Mouse (Mus musculus) monocyte, adult 5-6 weeks (primary cell): ENCODE data around the gene Rtf2. TPM values are rescaled to one million over a fixed set of nuclear protein-coding genes. Genes with fewer than 3 reads are reported as not detected.

ENCODE experiments used
- ATAC-seq: fragments of 153-309, 156-312 bp; replicated peaks from 2 replicates; pipeline ENCODE4 v1.8.0; 2017; ENCODE audit warnings: mild to moderate bottlenecking; ENCODE audit not compliant: low TSS enrichment, insufficient number of reproducible peaks, severe bottlenecking, poor library complexity, low FRiP score
- total RNA-seq: library from RNA; stranded (forward); fragments of 200-1000, 200-491, 200-594 nt; gene quantifications from 3 replicates; pipeline ENCODE4 v1.2.3, GENCODE M21; 2017

Gene Rtf2
- 190 to 207 TPM (median 193 TPM) in 3 replicates for total RNA-seq

DNA sequence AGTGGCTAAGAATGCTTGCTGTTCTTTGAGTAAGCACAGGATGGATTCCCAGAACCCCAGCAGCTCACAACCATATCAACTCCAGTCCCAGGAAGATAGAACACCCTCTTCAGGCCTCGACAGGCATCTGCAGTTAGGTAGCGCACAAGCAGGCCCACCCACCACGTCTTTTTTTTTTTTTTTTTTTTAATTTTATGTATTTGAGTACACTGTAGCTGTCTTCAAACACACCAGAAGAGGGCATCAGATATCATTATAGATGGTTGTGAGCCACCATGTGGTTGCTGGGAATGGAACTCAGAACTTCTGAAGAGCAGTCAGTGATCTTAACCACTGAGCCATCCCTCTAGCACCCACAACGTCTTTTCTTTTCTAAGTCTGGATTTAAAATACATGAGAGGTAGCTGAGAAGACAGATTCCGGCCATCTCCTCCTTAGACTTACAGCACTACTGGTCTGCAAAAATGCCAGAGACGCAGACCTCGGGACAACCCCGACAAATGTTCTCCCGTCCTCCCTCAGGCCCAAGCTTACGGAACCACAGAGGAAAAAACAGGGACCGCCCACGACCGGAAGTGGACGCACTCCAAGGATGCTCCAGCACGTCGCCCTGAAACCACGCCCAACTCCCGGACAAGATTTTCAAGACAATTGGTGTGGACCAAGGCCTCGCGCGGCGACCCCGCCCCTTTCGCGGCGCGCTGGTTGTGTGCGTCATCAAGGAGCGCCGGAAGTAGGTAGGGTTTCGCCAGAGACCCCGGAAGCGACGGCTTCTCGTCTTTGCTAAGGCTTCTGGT, at the start of gene Rtf2:
Rtf2 (plus strand) TSS at position 714 of the 797 bp plus-strand sequence.
- ATAC-seq = peak; percentile 89

DNA sequence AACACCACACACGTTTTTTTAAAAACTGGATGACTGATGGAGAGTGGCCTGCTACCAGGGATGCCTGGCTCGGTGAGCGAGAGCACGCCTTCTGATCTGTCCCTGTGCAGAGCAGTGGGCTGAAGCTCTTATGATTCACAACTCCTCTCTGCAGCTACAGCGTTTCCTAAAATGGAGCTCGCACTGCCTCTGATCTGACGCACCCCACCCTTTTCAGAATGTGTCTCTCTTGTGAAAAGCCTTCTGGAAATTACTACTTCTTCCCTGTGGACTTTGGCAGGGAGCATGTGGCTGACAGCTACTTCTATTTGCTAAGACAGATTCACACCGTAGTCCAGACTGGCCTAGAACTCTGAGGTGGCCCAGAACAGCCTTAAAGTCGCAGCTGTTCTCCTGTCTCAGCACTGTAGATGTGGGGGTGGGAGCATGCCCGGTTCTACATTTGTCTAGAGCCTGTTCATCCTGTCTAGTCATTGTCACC, 48.3 kb upstream of the Rtf2 start:
- ATAC-seq = no peak

GRCm38 (mm10) chr2:172393391-172394051, 46.8 kb upstream of the Rtf2 start, which contains the start of gene Cass4:
Cass4 (plus strand) TSS chr2:172393794.
- ATAC-seq = peak; percentile 69

- no peak for ATAC-seq
Observed at GRCm38 (mm10) chr2:172394052-172394392, 46.3 kb upstream of the Rtf2 start.

- no peak for ATAC-seq
Observed at GRCm38 (mm10) chr2:172394671-172395070, 45.7 kb upstream of the Rtf2 start.

DNA sequence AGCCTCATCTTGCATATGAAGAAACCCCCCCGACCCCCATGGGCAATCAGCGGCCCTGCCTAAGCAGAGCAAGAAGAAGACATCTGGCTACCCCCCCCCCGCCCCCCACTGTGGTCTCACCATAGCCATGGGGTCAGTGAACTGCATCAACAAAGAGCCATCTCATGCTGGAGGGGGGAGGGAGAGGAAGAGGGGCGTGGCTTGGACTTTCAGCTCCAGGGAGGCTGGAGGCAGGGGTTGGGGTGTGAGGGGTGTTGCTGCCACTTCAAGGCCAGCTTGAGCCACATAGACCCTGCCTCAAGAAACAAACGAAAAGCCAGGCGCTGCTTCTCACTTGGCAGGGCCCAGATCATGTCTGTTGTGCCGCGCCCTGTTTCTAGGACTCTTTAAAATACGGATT, 44.4 kb upstream of the Rtf2 start:
- ATAC-seq = no peak

DNA sequence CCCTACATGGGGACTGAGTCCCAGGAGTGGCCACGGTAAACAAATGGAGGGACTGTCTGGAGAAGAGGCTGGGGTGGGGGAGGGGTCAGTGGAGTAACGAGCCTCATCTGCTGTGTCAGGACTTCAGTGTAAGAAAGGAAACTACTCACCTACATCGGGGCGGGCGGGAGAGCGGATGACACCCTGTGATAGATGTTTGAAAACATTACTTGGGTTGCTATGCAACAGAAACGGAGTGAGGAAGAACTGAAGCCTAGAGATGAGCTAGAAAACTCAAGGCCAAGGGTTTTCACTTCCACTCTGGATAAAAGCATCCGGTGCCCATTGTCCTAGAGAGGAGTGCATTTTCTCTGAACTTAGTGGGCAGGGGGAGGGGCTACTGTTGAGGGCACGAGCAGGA, 40.5 kb upstream of the Rtf2 start:
- peak; percentile 44 for ATAC-seq

DNA sequence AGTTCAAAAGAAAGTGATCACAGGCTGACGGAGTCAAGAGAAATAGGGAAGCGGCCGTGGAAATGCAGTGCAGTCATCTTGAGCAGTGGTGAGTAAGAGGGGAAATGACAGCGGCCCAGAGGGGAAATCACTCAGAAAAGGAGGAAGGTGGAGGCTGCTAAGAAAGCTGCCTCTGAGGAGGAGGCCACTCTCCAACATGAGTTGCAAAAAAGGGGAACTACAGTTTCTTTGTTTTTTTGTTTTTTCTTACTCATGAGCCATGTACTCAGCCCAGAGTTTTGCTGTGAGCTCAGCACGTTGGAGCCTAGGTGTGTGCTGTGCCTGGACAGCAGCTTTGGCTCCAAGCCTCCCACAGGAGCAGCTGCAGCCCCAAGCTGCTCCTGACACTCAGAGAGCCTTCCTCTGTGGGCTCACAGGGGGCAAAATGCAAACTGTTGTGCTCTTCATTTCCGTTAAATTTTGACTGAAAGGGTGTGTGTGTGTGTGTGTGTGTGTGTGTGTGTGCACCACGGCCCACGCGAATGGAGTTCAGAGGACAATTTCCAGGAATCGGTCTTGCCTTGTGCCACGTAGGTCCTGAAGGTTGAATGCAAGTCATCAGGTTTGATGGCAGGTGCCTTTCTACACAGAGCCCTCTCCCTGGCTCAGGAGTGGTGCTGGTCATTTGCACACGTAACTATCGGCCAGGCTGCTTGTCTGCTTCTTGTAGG, 39.1 kb upstream of the Rtf2 start:
- peak; percentile 89 for ATAC-seq

DNA sequence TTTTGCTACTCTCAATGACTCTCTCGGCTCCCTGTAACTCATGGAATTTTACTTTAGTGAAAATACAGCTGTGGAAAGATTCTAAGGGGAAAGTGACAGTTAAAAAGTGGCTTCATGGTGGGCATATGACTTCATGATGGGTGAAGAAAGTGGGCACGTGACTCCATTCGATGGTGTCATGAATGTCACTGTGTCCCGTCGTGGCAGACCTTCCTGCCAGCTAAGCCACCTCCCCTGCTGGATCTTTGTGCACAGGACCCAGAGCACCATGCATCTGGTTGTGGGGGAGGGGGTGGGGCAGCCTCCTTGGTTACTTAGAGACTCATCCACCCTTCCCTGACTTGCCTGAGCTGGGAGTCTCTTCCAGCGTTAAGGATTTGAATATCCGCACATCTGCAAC, 36.1 kb upstream of the Rtf2 start:
- no peak for ATAC-seq

DNA sequence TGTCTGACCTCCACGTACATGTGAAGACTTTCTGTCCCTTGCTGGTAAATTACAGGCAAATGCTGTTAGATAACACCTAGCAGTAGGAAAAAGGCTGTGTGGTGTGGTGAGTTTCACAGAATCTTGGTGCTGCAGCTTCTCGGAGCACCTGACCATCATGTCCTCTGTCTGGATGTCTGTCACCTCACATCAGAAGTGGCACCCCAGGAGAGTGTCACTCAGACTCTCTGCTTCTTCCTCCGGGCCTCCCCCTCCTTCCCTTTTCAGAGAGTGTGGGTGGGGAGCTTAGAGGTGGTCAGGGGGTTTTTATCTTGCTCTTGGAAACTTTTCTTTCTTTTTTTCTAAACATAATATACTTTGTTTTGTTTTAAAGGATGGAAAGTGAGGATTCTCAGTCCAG, 35.3 kb upstream of the Rtf2 start:
- no peak for ATAC-seq

GRCm38 (mm10) chr2:172406173-172406572, 34.2 kb upstream of the Rtf2 start:
- no peak for ATAC-seq

- ATAC-seq = no peak
Observed at GRCm38 (mm10) chr2:172407499-172407898, 32.9 kb upstream of the Rtf2 start.

DNA sequence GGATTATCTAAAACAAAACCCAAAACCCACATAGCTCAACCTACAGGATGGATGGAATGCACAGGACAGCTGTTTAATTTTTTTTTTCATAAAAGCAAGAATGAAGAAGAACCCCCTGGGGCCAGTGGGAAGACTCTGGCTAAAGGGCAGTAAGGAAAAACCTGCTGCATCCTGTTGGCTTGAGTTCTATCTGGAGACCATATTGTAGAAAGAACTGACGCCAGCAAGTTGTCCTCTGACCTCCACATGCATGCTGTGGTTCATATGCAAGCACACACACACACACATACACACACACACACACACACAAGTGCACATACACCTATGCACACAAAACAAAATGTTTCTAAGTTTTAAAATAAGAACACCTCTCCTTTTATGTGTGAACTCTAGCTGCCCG, 29.7 kb upstream of the Rtf2 start:
- ATAC-seq = no peak

DNA sequence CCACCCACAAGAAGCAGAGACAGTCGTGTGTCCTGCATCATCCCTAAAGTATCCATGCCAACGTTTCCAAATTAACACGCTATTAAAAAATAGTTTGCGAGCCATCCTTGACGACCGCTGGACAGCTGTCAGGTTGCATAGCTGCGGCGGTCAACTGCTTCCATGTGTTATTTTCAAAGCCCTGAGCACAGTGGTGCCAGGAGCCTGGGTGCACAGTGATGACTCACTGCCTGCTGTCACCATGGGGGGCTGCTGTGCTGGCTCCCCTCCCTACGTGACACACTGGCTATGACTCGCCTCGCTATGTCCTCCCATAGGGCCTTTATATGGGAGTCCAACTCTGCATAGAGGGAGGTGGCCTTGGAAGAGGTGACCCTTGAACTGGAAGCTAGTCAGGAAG, 29.3 kb upstream of the Rtf2 start:
- no peak for ATAC-seq

DNA sequence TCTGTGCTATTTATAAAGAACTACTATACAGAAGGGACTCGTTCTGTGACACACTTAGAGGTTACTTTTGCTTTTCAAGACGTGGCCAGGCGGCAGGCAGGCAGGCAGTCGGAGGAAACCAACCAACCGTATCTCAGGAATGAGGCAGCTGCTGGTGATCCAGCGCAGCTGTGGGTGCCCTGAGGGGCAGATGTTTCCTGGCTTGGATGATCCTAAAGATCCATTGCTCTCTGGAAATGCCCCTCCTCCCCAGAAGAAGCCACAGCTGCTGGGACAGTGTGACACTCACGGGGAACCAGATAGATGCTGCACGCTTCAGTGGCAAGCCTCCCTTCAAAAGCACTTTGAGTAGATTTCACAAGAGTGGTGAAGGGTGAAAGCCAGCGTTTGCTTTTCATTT, 27.9 kb upstream of the Rtf2 start:
- no peak for ATAC-seq

GRCm38 (mm10) chr2:172413273-172413672, 27.1 kb upstream of the Rtf2 start:
- no peak for ATAC-seq

- no peak for ATAC-seq
Observed at GRCm38 (mm10) chr2:172413894-172414293, 26.5 kb upstream of the Rtf2 start.

- ATAC-seq = no peak
Observed at GRCm38 (mm10) chr2:172416218-172416617, 24.1 kb upstream of the Rtf2 start.

DNA sequence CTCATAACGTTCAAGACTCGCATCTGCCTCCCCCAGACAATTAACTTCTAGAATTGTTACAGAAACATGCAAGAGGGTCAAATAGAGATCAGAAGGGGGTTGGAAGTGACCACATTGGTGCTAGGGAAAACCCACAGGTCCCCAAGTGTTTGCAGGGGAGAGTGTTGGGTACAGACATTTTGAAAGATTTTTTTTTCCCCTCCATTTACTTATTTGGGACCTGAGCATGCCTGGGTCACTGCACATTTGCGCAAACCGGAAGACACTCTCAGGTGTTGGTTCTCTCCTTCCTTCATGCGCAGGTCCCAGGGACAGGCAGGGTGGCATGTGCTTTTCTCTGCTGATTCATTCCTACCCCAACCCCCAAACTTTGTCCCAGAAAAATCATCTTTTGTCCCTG, 23.5 kb upstream of the Rtf2 start:
- ATAC-seq = no peak

DNA sequence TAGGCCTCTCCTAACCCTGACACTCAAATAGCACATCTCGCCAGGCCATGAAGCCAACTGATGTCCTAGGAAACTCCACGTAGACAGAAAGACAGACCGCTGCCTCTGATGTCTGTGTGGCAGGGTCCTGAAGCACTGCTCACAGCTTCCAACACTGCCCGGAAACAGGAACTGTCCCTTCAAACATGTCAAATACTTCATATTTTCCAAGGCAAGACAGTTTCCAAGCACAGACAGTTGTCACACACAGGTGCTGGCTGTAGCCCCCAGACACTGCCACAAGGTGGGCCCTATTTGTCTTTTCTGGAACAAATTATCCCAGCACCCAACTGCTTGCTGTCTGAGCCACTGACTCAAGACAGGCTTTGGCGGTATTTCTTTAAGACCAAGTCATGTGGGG, 22.1 kb upstream of the Rtf2 start:
- no peak for ATAC-seq
